Mouse (Mus musculus) T-helper 2 cell (primary cell): ENCODE data around the gene Actl11.

Experiments used
- in situ Hi-C: fragments of 300-600 bp; cut with MboI, MseI; formaldehyde crosslinking; loops from one replicate; pipeline ENCODE4 v1.15.1; 2025; ENCODE audit warnings: high pct_unique_total_duplicates

The Actl11 gene

DNA sequence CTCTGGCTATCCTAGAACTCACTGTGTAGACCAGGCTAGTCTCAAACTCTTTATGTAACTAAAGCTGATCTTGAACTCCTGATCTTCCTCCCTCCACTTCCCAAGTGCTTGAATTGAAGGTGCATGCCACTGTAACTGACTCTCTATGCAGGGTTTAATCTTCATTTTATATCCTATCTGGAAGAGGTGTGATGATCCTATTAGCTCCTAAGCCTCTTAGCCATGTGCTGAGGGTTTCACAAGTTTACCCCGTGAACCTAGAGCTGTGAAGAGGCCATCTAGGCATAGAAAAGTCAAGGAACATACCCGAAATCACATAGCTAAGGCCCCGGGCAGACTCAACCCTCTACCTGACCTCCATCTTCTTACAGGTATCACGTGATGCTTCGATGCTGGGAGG is 8.8 kb upstream of the Actl11 start:
- in situ Hi-C loops, result loop anchor here (10.0 kb wide), 1 partner anchor 1015 kb away; the partner anchor contains the start of gene Uqcrc1

DNA sequence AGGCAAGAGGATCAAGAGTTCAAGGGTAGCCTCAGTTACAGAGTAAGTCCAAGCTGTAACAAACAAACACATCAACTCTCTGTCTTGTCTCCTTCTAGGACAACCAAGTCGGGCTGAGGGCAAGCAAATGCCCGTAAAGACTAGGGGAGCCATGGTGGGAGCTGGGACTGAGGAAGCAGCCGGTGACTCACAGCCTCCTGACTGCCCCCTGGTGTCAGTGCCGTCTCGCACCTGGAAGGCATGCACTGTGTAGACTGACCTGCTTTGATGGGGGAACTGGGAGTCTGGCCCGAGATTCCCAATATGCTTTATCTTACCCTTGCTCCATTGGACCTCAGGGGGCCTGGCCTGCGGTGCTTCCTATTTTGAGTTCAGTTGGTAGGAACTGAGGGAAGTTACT is 5.2 kb upstream of the Actl11 start:
- in situ Hi-C loops, result no loop called here

DNA sequence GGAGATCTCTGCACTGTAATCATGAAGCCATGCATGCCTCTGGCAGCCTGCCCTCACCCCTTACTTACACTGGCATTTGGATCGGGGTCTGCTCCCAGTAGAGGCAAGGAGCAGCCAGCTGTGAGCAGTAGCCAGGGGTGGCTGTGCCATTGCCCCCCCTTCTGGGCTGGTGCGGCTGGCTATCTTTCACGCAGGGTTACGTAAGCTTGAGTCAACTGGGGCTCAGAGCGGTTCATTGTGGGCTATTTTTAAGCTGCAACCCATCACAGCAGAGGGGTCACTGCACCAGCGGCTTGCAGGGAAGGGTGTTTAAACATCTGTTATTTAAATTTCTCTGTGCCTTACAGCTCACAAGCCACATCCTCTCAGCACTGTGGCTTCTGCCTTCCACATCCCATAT is 4.3 kb upstream of the Actl11 start:
- in situ Hi-C loops, result no loop called here

DNA sequence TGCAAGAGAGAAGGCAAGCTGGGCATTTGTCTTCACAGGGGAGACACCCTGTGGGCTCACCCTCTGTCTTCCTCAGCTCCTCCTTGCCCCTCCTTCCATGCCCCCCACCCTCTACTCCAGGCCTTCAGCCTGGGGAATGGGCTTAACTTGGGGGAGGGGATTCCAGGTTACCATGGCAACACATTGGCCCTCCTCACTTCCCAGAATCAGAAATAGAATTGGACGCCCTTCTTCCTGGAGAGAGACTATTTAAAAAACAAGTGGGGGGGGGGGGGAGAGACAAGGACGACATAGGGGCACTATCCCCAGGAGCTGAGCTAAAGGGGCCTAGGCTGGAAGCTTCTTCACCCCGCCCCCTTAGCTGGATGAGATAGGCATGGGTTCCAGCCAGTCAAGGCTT is 3.0 kb upstream of the Actl11 start:
- in situ Hi-C loops, result no loop called here

DNA sequence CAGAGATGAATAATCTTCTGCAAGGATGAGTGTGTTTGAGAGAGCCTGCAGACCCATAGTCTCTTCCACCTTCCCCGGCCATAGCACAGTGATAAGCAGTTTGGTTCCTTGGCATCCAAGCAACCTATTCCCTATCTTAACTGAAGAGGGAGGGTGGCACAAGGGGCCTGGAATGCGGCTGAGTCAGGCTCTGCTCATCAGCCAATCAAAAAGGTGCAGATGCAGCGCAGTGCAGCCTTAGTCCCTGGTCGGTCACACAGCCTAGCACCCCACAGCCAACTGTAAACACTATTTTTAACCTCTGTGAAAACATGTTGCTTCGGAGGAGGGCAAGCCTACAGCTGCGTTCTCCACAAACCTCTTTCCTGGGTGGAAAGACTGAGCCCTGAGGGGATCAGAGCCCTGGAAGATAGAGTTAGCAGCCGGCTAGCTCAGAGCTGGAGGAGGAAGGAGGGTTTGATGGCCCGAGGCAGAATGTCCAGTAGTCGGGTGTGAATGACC is 1.3 kb upstream of the Actl11 start:
- in situ Hi-C loops, result no loop called here

DNA sequence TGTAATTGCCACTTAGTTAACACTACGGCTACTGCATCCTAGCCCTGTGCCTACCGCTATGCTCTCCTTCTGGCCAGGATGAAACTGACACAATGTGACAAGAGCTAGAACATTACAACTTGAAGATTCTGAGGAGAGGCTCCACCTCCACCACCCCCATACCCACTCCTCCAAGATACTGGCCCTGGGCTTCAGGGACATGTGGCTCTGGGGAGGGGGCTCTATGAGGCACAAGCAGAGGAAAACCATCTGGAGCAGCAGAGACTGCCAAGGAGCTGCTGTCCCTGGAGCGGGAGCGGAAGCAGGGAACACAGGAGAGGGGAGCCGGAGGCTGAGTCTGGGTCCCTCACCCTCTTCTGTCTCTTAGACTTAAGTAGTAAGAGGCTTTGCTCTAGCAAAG is 520 bp upstream of the Actl11 start:
- in situ Hi-C loops, result no loop called here

DNA sequence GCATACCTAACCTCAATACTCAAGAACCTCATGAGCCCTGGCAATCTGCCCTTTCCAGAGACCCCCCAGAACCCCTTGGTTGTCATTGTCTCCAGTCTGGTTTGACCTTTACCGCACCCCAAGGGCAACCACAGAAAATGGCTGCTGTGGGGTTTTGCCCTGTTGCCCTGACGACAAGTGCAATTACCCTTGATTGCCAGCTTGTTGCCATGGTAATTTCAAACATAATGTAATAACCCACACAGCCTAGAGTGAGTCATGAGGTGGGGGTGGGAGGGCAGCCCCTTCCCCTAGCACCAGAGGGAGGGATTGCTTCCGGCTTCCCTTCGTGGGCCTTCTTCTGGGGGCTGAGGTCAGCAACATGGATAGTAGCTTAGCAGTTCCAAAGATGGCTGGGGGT is 4.0 kb downstream of the Actl11 start:
- in situ Hi-C loops, result no loop called here

DNA sequence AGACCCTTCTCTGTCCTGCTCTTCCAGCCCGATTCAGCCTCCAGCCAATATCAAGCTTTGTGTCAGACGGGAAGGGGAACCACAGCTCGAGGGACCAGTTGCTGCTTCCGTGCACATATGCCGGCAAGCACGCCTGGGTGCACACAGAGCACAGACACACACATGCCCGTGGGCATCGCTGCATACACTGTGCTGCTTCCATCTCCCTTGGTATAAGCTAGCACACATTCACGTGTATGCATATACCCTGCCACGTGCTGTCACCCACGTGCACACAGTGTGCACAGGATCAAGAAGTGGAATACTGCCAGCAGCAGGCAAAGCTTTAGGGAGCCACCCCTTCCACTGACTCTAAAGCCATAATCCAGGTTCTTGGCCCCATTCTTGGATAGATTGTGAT is 5.9 kb downstream of the Actl11 start:
- in situ Hi-C loops, result no loop called here

DNA sequence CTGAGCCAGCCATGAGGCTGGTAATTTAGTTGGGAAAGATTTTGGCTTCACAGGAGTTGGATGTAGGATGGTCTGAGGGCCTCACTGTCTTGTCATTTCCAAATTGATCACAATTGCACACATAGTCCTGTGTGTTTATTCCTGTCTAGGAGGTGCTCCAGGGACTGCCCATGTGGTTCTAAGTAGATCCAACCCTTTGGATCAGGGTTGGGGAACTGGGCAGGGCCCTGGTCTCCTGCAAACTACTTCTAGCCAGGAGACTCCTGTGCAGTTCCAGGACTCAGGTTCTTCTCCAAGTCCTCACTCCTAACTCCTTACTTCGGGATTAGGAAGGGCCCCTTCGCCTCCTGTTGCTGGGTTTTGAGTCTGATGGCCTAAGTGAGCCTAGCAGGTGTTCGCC is 7.1 kb downstream of the Actl11 start, which contains the start of gene Camkv:
TSS of gene Camkv (plus strand) at position 301 of the 400 bp plus-strand sequence.
- in situ Hi-C loops, result no loop called here

DNA sequence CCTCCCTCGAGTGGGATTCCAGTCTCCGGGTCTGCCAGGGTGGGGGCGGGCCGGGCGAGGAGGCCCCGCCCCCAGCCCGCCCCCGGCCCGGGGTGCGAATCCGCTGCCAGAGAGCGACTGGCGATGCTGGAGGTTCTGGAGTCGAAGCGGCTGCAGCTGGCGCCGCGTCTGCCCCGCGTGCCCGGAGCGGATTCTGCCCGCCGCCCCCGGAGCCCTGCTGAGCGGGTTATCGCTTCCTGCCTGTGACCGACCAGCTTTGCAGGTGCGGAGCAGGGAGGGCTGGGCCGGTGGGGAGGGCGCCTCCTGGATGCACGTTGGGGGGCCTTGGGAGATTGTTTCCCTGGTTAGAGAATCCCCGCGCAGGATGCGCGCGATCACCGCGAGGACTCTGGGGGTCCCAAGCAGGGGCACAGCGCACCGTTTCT is 7.5 kb downstream of the Actl11 start:
- in situ Hi-C loops, result no loop called here

DNA sequence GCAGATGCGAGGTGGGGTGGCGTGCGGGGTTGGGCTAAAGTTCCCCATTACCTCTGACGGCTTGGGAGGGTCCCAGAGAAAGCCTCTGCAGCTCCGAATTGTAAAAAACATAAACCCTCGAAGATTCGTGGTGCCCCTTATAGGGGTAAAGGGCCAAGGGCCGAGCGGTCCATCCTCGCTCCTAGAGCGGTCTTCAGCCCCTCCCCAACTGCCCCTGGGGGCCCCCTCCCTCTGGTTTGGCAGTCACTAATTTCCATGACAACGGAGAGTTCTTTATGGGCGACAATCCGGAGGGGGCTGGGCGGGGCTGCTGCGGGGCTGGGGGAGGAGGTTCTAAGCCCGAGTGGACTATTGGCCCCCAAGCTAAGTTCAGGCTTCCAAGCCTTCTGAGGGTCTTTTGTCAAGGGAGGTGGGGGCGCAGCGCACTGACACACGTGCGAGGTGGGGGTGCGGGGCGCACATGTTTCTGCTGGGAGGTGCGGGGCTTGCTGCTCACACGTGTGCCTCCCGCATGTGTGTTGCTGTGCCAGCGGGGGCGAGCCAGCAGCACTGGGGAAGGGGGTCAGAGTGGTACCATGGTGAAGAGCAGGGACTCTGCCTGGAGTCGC is 8.1 kb downstream of the Actl11 start:
- in situ Hi-C loops, result no loop called here

DNA sequence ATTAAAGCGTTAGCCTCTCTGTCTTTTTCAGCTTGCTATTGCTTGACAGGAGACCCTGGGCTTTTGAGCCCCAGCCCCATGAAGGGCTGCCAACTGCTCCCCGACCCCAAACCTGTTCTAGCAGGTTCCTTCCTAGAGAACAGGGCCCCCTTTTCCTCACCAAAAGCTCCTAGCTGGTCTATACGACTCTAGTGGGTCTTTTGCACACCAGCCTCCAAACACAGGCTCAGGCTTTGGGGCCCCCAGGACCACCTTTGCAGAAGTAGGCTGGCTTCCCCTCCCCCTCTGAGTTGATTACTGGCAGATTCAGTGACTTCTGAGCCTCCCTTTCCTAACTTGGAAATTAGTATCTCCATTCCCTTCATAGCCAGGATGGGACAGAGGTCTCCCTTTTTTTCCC is 8.6 kb downstream of the Actl11 start:
- in situ Hi-C loops, result no loop called here

DNA sequence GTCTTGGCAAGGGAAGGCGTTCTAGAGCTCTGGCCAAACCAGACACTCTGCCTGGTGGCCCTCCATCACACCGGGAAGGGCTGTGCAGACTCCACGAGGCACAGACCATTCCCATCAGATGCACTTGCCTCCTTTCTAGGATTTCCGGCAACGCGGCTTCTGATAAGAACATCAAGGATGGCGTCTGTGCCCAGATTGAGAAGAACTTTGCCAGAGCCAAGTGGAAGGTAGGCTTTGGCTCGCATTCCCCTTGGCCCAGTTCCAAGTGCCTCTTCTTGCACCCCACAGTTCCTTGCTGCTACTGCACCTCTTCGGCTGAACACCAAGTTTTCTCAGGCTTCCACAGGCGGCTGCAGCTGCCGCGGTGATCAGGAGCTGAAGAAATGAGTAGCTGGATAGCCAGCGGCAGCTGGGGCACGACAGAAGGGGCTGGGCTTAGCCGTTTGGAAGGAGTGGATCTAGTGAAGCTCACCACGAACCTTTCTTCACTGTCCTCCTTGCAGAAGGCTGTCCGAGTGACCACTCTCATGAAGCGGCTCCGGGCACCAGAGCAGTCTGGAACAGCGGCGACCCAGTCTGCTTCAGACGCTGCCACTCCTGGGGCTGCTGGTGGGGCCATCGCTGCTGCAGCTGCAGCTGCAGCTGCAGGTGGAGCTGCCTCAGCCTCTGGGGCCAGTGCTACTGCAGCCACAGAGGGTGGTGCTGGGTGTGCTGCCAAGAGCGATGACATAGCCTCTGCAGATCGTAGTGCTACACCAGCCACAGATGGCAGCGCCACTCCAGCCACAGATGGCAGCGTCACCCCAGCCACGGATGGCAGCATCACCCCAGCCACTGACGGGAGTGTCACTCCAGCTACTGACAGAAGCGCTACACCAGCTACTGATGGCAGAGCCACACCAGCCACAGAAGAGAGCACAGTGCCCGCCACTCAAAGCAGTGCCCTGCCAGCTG is 19.2 kb downstream of the Actl11 start:
- in situ Hi-C loops, result no loop called here

DNA sequence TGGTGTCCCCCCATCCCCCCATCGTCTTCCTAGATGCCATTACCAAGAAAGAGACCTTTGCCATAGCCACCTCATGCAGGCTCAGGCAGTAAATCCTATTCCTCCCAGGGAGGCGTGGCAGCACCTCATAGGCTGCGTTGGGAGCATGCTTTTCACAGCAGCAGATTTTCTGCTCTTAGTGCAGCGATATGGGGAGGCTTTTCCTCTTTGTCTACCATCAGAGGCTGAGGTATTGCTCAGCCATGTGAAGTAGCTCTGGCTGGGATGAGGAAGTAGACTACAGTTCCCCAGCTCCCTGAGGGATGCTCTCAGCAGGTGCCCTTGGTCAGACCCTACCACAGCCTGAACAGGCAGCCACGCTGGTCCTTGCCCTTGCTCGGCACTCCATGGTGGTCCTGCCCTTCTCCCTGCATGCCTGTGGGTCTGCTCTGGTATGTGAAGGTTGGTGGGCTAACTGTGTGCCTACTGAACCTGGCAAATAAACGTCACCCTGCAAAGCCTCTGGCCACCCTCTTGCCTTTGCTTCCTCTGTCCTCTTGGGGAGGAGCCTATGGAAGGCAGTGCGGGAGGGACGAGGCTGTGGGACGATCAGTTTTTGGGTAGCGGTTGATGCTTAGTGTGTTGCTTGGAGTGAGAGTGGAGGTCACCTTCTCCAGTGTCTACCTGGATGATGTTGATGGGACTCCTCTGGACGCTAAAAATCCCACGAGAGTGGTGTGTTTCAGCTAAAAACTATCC is 21.1 kb downstream of the Actl11 start:
- in situ Hi-C loops, result no loop called here

DNA sequence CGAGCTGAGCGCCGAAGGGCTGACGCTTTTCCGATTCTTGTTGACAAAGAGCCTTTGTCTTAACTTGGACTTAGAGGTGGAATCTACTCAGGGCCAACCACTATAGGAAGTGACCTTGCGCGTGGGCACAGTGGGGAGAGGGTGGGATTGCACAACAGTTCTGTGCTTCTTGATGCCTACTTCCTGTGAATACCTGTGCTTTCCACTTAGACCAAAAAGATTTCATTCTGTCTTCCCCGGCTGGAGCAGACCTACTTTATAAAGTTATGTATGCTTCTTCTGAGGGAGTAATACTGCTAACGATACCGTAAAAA is 21.6 kb downstream of the Actl11 start, which contains the start of gene Traip:
TSS of gene Traip (plus strand) at position 215 of the 314 bp plus-strand sequence.
- in situ Hi-C loops, result no loop called here

DNA sequence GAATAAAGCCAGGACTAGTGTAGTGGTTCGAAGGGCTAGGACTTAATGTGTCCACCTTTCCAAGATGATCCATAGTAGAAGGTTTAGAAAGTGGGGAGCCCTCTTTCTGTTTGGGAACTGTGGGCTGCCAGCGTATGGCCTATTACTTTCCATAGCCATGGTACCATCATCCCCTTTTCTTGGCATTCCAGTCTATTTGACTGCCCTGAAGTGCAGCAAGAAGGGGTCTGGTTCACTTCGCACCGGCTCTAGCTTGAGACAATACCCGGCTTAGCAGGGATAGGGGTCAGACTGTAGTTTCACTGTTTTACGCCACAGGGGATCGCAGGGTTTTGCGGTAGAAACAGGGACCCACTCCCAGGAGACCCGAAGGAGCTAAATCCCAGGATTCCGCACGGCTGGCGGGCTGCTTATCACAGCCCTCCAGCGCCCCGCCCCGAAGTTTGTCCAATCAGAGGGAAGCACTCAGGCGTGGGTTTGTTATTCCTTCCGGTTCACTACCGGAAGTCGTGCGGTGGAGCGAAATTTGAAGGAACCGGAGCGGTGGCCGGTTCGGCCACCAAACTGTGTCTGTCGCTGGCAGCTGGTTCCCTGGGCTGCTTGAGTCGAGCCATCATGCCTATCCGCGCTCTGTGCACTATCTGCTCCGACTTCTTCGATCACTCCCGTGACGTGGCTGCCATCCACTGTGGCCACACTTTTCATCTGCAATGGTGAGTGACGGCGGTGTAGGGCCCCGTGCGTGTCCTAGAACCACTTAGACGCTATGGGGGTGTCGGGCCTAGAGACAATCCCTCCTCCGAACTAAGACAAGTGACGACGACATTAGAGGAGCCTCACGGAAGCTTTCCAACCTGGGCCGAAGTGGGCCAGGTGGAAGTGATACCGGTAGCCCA is 22.4 kb downstream of the Actl11 start:
- in situ Hi-C loops, result no loop called here

DNA sequence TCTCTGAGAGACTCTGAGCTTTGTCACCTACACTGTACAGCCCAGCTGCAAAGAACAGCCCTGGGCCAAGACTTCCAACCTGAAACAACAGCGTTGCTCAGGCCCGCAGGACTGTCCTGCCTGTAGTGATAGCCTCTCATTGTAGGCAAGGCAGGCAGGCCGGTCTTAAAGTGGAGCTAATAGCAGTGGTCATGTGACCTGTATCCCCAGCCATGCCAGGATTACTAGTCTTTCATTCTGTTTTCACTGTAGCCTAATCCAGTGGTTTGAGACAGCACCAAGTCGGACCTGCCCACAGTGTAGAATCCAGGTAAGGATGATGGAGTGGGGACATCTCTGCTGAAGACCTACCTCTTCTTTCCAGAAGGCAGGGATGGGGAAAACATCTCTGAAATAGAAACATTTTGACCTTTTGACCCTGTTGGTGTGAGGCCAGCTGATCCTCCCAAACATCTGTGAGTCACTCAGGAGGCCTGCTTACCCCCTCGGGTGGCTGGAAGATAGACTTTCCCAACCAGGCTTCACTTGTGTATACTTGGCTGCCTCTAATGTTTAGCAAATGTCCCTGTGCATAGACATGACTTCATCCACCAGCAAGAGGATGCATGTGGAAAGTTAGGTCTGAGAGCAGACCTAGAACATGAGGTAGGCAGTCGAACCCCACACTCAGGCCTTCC is 27.5 kb downstream of the Actl11 start:
- in situ Hi-C loops, result no loop called here

DNA sequence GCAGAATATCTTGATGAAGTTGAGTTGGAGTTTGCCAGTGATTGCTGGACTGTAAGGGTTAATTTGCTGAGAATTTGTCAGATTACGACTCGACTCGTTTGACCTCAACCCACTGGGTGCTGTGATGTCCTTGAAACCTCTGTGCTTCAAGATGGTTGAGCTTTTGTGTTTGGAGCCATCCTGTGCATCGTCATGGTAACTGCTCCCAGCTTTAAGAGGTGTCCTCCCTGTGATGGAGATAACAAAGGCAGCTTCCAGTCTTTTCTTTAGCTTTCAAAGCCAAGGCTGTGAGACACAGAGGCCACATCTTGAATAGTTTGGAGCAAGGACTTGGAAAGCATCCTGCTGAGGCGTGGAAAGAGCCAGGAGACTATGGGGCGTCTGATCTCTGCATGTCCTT is 28.9 kb downstream of the Actl11 start:
- in situ Hi-C loops, result no loop called here

DNA sequence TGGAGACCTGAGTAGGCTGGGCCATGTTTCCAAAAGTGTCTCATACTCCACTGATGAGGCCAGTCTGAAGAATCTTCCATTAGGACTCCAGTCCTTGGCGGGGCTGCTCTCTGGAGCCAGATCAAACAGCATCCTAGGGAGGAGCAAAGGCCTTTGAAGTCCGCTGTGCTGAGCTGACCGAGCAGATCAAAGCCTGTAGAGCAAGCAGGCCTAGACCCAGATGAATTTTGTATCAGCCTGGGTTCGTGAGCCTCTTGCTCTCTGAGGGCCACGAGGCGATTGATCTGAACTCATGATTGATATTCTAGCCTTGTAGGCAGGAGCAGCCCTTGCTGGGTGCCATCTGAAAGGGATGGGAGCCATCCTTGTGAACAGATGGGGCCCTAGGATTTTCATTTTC is 31.6 kb downstream of the Actl11 start:
- in situ Hi-C loops, result no loop called here

DNA sequence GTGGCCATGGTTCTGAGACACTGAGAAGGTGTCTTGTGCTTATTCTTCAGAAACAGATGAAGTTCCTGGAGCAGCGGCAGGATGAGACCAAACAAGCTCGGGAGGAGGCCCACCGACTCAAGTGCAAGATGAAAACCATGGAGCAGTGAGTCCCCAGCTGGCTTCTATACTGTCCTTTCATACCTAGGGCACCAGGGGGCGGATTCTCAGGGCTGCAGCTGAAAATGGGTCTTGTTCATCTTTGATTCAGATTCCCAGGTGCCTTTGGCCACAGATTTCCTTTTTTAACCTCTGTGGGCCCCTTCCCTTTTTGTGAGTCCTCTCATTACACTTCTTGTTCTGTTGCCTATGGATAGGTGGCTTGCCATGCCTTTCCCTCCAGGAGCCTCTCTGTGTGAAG is 32.7 kb downstream of the Actl11 start:
- in situ Hi-C loops, result no loop called here

DNA sequence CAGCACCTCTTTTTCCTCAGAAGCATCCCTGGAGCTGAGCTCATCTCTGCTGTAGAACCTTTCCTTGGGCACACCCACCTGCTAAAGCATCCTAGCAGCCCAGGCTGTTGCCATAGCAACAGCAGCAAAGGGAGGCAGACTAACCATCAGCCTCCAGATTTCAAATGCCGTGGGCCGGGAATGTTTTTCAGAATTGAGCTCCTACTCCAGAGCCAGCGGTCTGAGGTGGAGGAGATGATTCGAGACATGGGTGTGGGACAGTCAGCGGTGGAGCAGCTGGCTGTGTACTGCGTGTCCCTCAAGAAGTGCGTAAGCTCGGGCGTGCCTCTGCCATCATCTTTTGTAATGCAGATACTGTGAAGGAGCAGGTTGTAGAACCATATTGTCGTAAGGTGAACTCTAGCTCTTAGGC is 33.1 kb downstream of the Actl11 start:
- in situ Hi-C loops, result no loop called here
